Mouse (Mus musculus): ENCODE measurements around the gene Echs1. TPM values are rescaled to one million over a fixed set of nuclear protein-coding genes. Genes with fewer than 3 reads are reported as not detected.
A peak's percentile ranks its signal among the peaks of the same experiment; 100 is the strongest.

Gene Echs1
- polyA plus RNA-seq, 1 experiment from 2014 or later = 236 TPM

DNA sequence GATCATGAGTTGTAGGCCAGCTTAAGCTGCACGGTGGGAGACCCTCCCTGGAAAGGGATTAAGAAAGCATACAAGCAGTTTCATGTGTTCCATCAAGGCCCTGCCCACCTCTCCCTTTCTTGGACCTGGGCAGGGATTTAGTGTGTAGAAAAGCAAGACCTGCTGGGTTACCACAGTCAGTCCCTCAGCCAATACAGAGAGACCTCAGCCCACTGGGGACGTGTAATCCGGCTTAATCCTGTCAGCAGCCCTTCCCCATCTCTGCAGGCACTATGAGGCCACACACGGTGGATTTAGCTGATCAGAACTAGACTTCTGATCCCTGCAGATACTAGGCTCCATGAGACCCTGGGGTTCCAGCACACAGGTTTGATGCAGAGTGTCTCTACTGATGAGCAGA lies 56.7 kb downstream of the Echs1 start:
- H3K4me1 ChIP-seq (replicated peaks; ENCODE audit: insufficient read depth, low read length) = peaks cover 13% of the 10 kb centered on the region
- no peak for TF ChIP-seq CTCF (IDR thresholded peaks at IDR 0.05; ENCODE audit: low read depth)
- WGBS = 56% methylated on average over 4 of the region's 4 CpGs
- no peak overlapping the region for H3K4me3 ChIP-seq (replicated peaks; ENCODE audit: low read depth, low read length)
- H3K36me3 ChIP-seq (ENCODE audit: insufficient read depth, low read length) = no peaks in the 10 kb centered on the region
- no peak for ATAC-seq (replicated peaks; ENCODE audit: low FRiP score, low read depth)
- H3K27ac ChIP-seq = no peak overlapping the region
- no peak for DNase-seq (ENCODE audit: low spot score)
- no peaks in the 10 kb centered on the region for H3K9me3 ChIP-seq (replicated peaks; ENCODE audit: low read length)
- no peak overlapping the region for H3K9ac ChIP-seq (ENCODE audit: low read depth, low read length)
- no peak overlapping the region for H3K4me2 ChIP-seq (ENCODE audit: low read length)
- peaks cover 50% of the 10 kb centered on the region for H3K27me3 ChIP-seq (ENCODE audit: insufficient read depth, low read length)

- Histone ChIP-seq H3K9me3 (replicated peaks; ENCODE audit: low read length) (no peaks in the 10 kb centered on the region), H3K27ac (no peak overlapping the region), H3K4me3 (replicated peaks; ENCODE audit: low read depth, low read length) (peak overlapping the region; percentile 39), H3K9ac (ENCODE audit: low read depth, low read length) (peak overlapping the region; percentile 53), H3K4me2 (ENCODE audit: low read length) (peak overlapping the region; percentile 59), H3K27me3 (ENCODE audit: insufficient read depth, low read length) (peaks cover 50% of the 10 kb centered on the region), H3K36me3 (ENCODE audit: insufficient read depth, low read length) (no peaks in the 10 kb centered on the region), H3K4me1 (replicated peaks; ENCODE audit: insufficient read depth, low read length) (peaks cover 13% of the 10 kb centered on the region)
- TF ChIP-seq CTCF (IDR thresholded peaks at IDR 0.05; ENCODE audit: low read depth) = no peak
- DNase-seq (ENCODE audit: low spot score) (no peak), ATAC-seq (replicated peaks; ENCODE audit: low FRiP score, low read depth) (no peak)
- 18% methylated on average over 7 of the region's 7 CpGs for WGBS
Observed at GRCm38 (mm10) chr7:140058528-140058927, 57.7 kb downstream of the Echs1 start.

- DNase-seq (ENCODE audit: low spot score) = peak; percentile 58
- Histone ChIP-seq H3K9ac (ENCODE audit: low read depth, low read length) (peak overlapping the region; percentile 53), H3K36me3 (ENCODE audit: insufficient read depth, low read length) (no peaks in the 10 kb centered on the region), H3K4me1 (replicated peaks; ENCODE audit: insufficient read depth, low read length) (peaks cover 13% of the 10 kb centered on the region), H3K27me3 (ENCODE audit: insufficient read depth, low read length) (peaks cover 51% of the 10 kb centered on the region), H3K9me3 (replicated peaks; ENCODE audit: low read length) (no peaks in the 10 kb centered on the region), H3K27ac (no peak overlapping the region), H3K4me2 (ENCODE audit: low read length) (peak overlapping the region; percentile 59), H3K4me3 (replicated peaks; ENCODE audit: low read depth, low read length) (peak overlapping the region; percentile 39)
- ATAC-seq (replicated peaks; ENCODE audit: low FRiP score, low read depth) = peak; percentile 59
- TF ChIP-seq CTCF (IDR thresholded peaks at IDR 0.05; ENCODE audit: low read depth) = peak; percentile 19; the same call in 1 of the 2 replicates
- 3% methylated on average over 53 of the region's 53 CpGs for WGBS
Observed at GRCm38 (mm10) chr7:140057413-140058407, 58.6 kb downstream of the Echs1 start.

Other genes with a start within 250 kb of the Echs1 start
- 0.09 and 0.18 TPM in 2 replicates for gene Kndc1, start 221.8 kb downstream of the Echs1 start, polyA plus RNA-seq (2015; fragmentation: Nextera tagmentation; extraction: Ambion mirVana)
- not detected in 2 replicates for gene Utf1, start 172.7 kb downstream of the Echs1 start, polyA plus RNA-seq (2015; fragmentation: Nextera tagmentation; extraction: Ambion mirVana)
- gene 6430531B16Rik, start 137.7 kb downstream of the Echs1 start, polyA plus RNA-seq (2015; fragmentation: Nextera tagmentation; extraction: Ambion mirVana) = 0.28 and 0.36 TPM in 2 replicates
- 0.41 and 0.46 TPM in 2 replicates for gene Adam8, start 123.9 kb downstream of the Echs1 start, polyA plus RNA-seq (2015; fragmentation: Nextera tagmentation; extraction: Ambion mirVana)
- gene Zfp511, start 80.1 kb downstream of the Echs1 start, polyA plus RNA-seq (2015; fragmentation: Nextera tagmentation; extraction: Ambion mirVana) = 35.0 TPM in 2 replicates
- gene Tubgcp2, start 79.8 kb downstream of the Echs1 start, polyA plus RNA-seq (2015; fragmentation: Nextera tagmentation; extraction: Ambion mirVana) = 34.4 and 39.5 TPM in 2 replicates
- not detected in 2 replicates for gene Msx3, start 67.4 kb downstream of the Echs1 start, polyA plus RNA-seq (2015; fragmentation: Nextera tagmentation; extraction: Ambion mirVana)
- gene Caly, start 33.9 kb downstream of the Echs1 start, polyA plus RNA-seq (2015; fragmentation: Nextera tagmentation; extraction: Ambion mirVana) = 0.89 and 1.1 TPM in 2 replicates
- gene Prap1, start 23.1 kb downstream of the Echs1 start, polyA plus RNA-seq (2015; fragmentation: Nextera tagmentation; extraction: Ambion mirVana) = 3.9 and 6.2 TPM in 2 replicates
- gene Fuom, start 14.0 kb downstream of the Echs1 start, polyA plus RNA-seq (2015; fragmentation: Nextera tagmentation; extraction: Ambion mirVana) = 86.8 and 88.4 TPM in 2 replicates
- 21.0 and 22.9 TPM in 2 replicates for gene Paox, start 677 bp downstream of the Echs1 start, polyA plus RNA-seq (2015; fragmentation: Nextera tagmentation; extraction: Ambion mirVana)
- gene Mtg1, start 21.1 kb upstream of the Echs1 start, polyA plus RNA-seq (2015; fragmentation: Nextera tagmentation; extraction: Ambion mirVana) = 29.9 and 30.4 TPM in 2 replicates
- 0.13 and 0.16 TPM in 2 replicates for gene Sprn, start 38.4 kb upstream of the Echs1 start, polyA plus RNA-seq (2015; fragmentation: Nextera tagmentation; extraction: Ambion mirVana)
- gene Olfr522, start 48.3 kb upstream of the Echs1 start, polyA plus RNA-seq (2015; fragmentation: Nextera tagmentation; extraction: Ambion mirVana) = not detected in 2 replicates
- not detected in 2 replicates for gene Olfr523, start 56.7 kb upstream of the Echs1 start, polyA plus RNA-seq (2015; fragmentation: Nextera tagmentation; extraction: Ambion mirVana)
- not detected in 2 replicates for gene Olfr524, start 89.5 kb upstream of the Echs1 start, polyA plus RNA-seq (2015; fragmentation: Nextera tagmentation; extraction: Ambion mirVana)
- gene Cd163l1, start 101.8 kb upstream of the Echs1 start, polyA plus RNA-seq (2015; fragmentation: Nextera tagmentation; extraction: Ambion mirVana) = 0.05 TPM in 2 replicates
- not detected in 2 replicates for gene 5830411N06Rik, start 130.8 kb upstream of the Echs1 start, polyA plus RNA-seq (2015; fragmentation: Nextera tagmentation; extraction: Ambion mirVana)
- gene Olfr525, start 204.4 kb upstream of the Echs1 start, polyA plus RNA-seq (2015; fragmentation: Nextera tagmentation; extraction: Ambion mirVana) = not detected in 2 replicates
- gene Olfr527, start 217.5 kb upstream of the Echs1 start, polyA plus RNA-seq (2015; fragmentation: Nextera tagmentation; extraction: Ambion mirVana) = not detected in 2 replicates
- gene Olfr60, start 245.2 kb upstream of the Echs1 start, polyA plus RNA-seq (2015; fragmentation: Nextera tagmentation; extraction: Ambion mirVana) = not detected in 2 replicates

All from kidney, postnatal 0 days (tissue).